Mouse (Mus musculus) CD4-positive, CD25-positive, alpha-beta regulatory T cell, adult 4 months (primary cell): Measurements from ENCODE around the gene Psmd2. TPM values are rescaled to one million over a fixed set of nuclear protein-coding genes. Genes with fewer than 3 reads are reported as not detected.

Experiments used
- ATAC-seq: one replicate; pipeline ENCODE4 v1.8.0; 2017
- polyA plus RNA-seq, 2 experiments: library from polyadenylated mRNA; unstranded; fragments of 100-300 nt; shearing (Covaris generic); gene quantifications; one replicate each; pipeline ENCODE4 v1.2.1; 2017

The Psmd2 gene
- polyA plus RNA-seq, 2 experiments from 2014 or later, result 179 to 222 TPM

DNA sequence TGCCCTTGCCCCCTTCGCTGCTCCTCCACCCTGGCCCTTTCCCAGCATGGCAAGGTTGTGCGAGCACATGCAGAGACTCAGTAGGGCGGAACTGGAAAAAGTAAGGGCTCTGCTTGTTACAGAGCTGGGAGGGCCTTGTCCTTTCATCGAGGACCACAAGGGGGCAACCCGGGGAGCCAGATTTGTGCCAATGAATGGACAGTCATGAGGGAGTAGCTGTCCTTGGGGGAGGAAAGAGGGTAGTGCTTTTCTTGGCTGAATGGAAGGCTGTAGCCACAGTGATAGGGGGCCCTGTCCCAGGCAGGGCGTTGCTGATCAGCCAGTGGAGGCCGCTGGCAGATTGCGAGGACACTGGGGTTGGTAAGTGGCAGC, 51.1 kb downstream of the Psmd2 start:
- ATAC-seq, result peak; percentile 54

DNA sequence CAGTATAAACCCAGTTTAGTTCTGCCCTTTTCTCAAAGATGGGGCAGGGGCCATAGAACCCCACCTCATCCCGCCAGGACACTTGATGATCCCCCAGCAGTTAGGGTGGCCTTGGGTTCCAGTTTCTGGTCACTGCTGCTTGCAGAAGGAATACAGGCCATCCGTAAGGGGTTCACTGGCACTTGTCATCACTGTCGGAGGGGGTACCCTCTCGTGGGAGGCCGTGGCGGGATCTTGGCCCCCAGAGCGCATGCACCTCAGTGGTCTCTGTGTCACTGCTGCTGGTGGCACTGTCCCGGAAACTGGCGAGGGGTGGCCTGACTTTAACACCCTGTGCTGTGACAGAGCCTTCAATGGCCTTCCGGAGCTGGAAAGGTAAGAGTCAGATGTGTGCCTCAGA, 51.6 kb downstream of the Psmd2 start:
- no peak for ATAC-seq

DNA sequence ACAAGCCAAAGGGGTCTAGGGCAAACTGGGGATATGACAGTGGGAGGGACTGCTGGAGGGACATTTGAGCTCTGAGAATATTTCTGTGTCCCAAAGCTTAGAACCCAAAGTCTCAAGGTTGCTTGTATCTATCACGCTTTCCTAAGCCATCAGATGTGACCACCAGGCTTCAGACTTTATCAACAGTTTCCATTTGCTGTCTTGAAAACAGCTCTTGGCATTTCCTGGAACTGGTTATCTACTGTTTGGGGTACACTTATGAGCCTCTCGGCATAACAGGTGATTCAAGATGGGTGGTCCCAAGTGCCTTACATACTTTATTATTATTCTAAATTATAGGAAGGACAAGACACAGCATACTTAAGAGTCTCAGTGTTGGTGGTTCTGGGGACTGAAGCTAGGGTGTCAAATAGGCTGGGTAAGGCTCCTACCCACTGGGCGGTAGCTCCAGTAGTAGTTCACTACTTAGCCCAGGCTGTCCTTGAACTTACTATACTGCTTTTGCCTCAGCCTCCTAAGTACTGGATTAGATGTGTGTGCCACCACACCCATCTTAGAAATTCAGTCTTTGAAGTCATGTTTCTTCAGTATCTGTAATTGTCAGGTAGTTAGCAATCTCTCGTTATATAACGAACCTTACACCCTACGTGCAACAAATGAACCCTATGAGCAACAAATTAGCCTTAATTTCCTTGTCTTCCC, 52.4 kb downstream of the Psmd2 start:
- no peak for ATAC-seq

GRCm38 (mm10) chr16:20705786-20706185, 54.3 kb downstream of the Psmd2 start:
- ATAC-seq, result no peak

GRCm38 (mm10) chr16:20706407-20707055, 55.1 kb downstream of the Psmd2 start:
- no peak for ATAC-seq

- ATAC-seq, result no peak
These were observed 56.9 kb downstream of the Psmd2 start for GRCm38 (mm10) chr16:20708220-20708938.

DNA sequence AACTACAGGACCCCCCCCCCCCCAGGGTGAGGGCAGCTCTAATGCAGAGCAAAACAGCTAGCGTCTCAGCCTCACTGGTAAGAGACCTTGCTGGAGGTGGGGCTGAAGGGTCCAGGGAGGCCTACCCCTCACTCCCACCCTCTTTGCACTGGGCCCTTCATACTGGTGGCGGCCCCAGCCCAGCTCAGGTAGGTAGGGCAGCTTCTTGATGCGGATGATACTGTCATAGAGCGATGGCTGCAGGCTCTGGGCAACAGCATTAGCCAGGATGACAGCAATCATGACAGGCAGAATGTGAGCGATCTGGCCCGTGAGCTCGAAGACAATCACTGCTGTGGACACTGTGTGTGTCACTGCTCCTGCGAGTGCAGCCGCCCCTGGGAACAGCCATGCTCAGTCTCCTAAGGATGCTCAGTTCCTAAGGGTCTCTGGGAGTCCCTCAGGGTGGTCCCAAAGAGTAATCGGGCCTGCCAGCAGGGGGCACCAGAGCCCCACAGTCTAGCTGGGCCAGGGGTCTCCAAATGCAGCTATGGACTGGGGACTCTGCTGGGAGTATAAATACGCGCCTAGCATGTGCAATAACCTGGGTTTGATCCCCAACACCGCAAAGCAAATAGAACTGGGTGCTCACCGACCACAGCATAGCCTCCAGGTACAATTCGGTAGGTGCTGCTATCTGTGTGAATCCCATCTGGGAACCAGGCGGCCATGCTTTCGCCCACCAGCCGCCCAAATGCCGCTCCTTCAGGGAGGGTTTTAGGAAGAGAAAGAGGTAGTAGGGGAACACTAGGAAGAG, 57.7 kb downstream of the Psmd2 start:
- ATAC-seq, result no peak

- ATAC-seq, result no peak
These were observed 58.9 kb downstream of the Psmd2 start for GRCm38 (mm10) chr16:20710370-20710769.

DNA sequence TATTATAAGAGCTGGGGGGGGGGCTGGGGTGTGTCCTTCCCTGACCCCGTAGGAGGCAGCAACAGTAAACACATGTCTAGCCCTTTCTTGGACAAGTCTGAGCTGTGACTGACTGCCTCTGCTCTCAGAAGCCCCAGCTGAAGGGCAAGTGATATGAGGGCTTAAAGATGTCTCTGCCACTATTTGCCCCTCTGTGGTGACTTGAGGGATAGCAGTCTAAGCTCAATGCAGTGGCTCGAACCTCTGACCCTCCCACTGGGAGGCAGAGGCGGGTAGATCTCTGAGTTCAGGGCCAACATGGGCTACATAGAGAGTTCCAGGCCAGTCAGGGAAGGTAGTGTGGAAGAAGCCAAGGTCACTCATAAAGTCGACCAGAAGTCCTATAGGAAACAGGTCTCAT, 59.4 kb downstream of the Psmd2 start:
- ATAC-seq, result no peak

DNA sequence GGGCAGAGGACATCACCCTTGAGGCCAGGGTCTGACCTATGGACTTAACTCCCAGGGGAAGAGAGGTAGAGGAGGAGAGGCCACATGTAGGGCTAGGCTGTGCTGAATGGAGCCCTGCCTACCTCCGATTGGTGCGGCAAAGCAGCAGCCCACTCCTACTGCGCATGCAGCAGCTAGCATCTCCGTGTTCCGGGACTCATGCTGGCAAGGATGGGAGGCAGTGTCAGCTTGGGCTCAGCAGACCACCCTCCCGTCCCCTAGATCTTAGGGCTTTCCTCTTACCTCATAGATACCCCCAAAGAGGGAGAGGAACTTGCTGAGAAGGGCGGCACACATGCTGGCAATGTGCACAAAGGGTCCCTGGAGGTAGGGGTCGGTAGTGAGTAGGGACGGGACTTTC, 60.7 kb downstream of the Psmd2 start:
- ATAC-seq, result no peak

GRCm38 (mm10) chr16:20712889-20713288, 61.4 kb downstream of the Psmd2 start:
- no peak for ATAC-seq

Other genes starting within 250 kb of the Psmd2 start
- gene Abcc5, start 225.3 kb upstream of the Psmd2 start, polyA plus RNA-seq, result 10 to 100 TPM; 36.6 to 41.9 TPM
- gene Eif2b5, start 152.8 kb upstream of the Psmd2 start, polyA plus RNA-seq, result 10 to 100 TPM; 12.0 to 16.3 TPM
- 10 to 100 TPM; 14.7 to 17.8 TPM for gene Dvl3, start 134.7 kb upstream of the Psmd2 start, polyA plus RNA-seq
- 100 to 1,000 TPM; 452 to 618 TPM for gene Ap2m1, start 116.2 kb upstream of the Psmd2 start, polyA plus RNA-seq
- 10 to 100 TPM; 74.2 to 95.0 TPM for gene Abcf3, start 103.1 kb upstream of the Psmd2 start, polyA plus RNA-seq
- gene Vwa5b2, start 62.2 kb upstream of the Psmd2 start, polyA plus RNA-seq, result under 1 TPM in 1 of 2 experiments, not detected in 1; 0.16 TPM
- 10 to 100 TPM; 18.8 to 21.6 TPM for gene Eef1akmt4, start 40.1 kb upstream of the Psmd2 start, polyA plus RNA-seq
- not detected for gene Gm49333, start 40.0 kb upstream of the Psmd2 start, polyA plus RNA-seq
- 10 to 100 TPM; 31.9 to 41.6 TPM for gene Alg3, start 39.9 kb upstream of the Psmd2 start, polyA plus RNA-seq
- not detected for gene Camk2n2, start 30.4 kb upstream of the Psmd2 start, polyA plus RNA-seq
- gene Ece2, start 21.8 kb upstream of the Psmd2 start, polyA plus RNA-seq, result not detected
- gene Eif4g1, start 16.7 kb downstream of the Psmd2 start, polyA plus RNA-seq, result 10 to 100 TPM; 56.0 to 66.6 TPM
- under 1 TPM; 0.34 to 0.59 TPM for gene Fam131a, start 41.6 kb downstream of the Psmd2 start, polyA plus RNA-seq
- gene Polr2h, start 66.0 kb downstream of the Psmd2 start, polyA plus RNA-seq, result 10 to 100 TPM; 59.3 to 62.4 TPM
- 1 to 10 TPM; 1.4 to 1.7 TPM for gene Clcn2, start 66.1 kb downstream of the Psmd2 start, polyA plus RNA-seq
- gene Chrd, start 81.5 kb downstream of the Psmd2 start, polyA plus RNA-seq, result not detected
- not detected for gene Thpo, start 82.9 kb downstream of the Psmd2 start, polyA plus RNA-seq